Mouse (Mus musculus) liver, embryonic 15.5 days (tissue): Measurements from ENCODE around the gene Aass. TPM values are rescaled to one million over a fixed set of nuclear protein-coding genes. Genes with fewer than 3 reads are reported as not detected.
"Not testable (repeated sequence)": the region's sequence is repeated elsewhere in the genome, so short reads cannot be mapped to it uniquely, and the experiment has no call there.

Experiments used
- ATAC-seq: fragments of 200-750 bp; cut with Nextera tagmentation; 2 replicates; pipeline ENCODE4 v1.8.0; 2017; ENCODE audit warnings: moderate number of reproducible peaks, mild to moderate bottlenecking, moderate library complexity; ENCODE audit not compliant: insufficient read depth
- H3K27ac ChIP-seq: fragments of 300-500 bp; sonication (generic); replicated peaks from 2 replicates; pipeline ENCODE4 v1.5.1; 2015; ENCODE audit warnings: mild to moderate bottlenecking, inconsistent platforms
- H3K27me3 ChIP-seq: fragments of 300-500 bp; sonication (generic); 2 replicates; pipeline ENCODE4 v1.6.1; 2015; ENCODE audit warnings: mild to moderate bottlenecking, inconsistent platforms
- H3K36me3 ChIP-seq: fragments of 300-500 bp; sonication (generic); replicated peaks from 2 replicates; pipeline ENCODE4 v1.6.1; 2015; ENCODE audit warnings: moderate library complexity, mild to moderate bottlenecking, inconsistent platforms
- H3K4me1 ChIP-seq: fragments of 300-500 bp; sonication (generic); replicated peaks from 2 replicates; pipeline ENCODE4 v1.6.1; 2015; ENCODE audit warnings: inconsistent platforms
- H3K4me2 ChIP-seq: fragments of 300-500 bp; sonication (generic); 2 replicates; pipeline ENCODE4 v1.6.1; 2015; ENCODE audit warnings: moderate library complexity, mild to moderate bottlenecking, inconsistent platforms
- H3K4me3 ChIP-seq: fragments of 300-500 bp; sonication (generic); replicated peaks from 2 replicates; pipeline ENCODE4 v1.5.1; 2015; ENCODE audit warnings: mild to moderate bottlenecking, inconsistent platforms
- H3K9ac ChIP-seq: fragments of 300-500 bp; sonication (generic); 2 replicates; pipeline ENCODE4 v1.6.1; 2015; ENCODE audit warnings: moderate library complexity, mild to moderate bottlenecking, inconsistent platforms
- H3K9me3 ChIP-seq: fragments of 300-500 bp; sonication (generic); replicated peaks from 2 replicates; pipeline ENCODE4 v1.6.1; 2016; ENCODE audit warnings: inconsistent platforms
- WGBS: fragments of 180-500 bp; shearing (Covaris S2); methylation state at CpG from one replicate; pipeline ENCODE4 v1.1.7; 2015; ENCODE audit warnings: mixed read lengths; ENCODE audit not compliant: insufficient replicate concordance; 5-methylcytosine and 5-hydroxymethylcytosine counted together
- polyA plus RNA-seq: library from polyadenylated mRNA; unstranded; fragments of >200 nt; fragmentation: Nextera tagmentation; extraction: Ambion mirVana; gene quantifications from 2 replicates; pipeline ENCODE4 v1.2.1, GENCODE M21; 2015

Aass gene
- polyA plus RNA-seq, 1 experiment from 2014 or later: 26.6 TPM

DNA sequence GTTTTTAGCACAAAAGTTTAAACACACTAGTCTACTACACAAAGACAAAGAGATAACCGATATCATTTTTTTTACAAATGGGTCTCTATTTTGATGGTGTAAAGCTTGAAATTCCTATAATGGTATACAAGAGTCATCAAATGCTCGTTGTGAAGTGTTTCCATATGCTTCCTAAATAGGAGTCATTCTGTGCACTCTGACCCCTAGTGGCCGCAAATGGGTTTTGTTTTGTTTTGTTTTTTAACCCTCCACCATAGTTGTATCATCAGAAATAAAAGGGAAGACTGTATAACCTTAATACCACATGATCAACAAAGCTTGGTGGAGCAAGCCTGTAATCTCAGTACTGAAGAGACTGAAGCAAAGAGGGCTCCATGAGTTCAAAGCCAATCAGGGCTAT lies 9.9 kb downstream of the Aass start:
- H3K27ac ChIP-seq: no peak overlapping the region
- no peaks in the 10 kb centered on the region for H3K36me3 ChIP-seq
- no peaks in the 10 kb centered on the region for H3K4me1 ChIP-seq
- WGBS: 36% methylated on average over 3 of the region's 3 CpGs
- H3K4me3 ChIP-seq: no peak overlapping the region
- no peaks in the 10 kb centered on the region for H3K9me3 ChIP-seq
- H3K4me2 ChIP-seq: no peak overlapping the region
- no peak overlapping the region for H3K9ac ChIP-seq
- no peaks in the 10 kb centered on the region for H3K27me3 ChIP-seq
- no peak for ATAC-seq

DNA sequence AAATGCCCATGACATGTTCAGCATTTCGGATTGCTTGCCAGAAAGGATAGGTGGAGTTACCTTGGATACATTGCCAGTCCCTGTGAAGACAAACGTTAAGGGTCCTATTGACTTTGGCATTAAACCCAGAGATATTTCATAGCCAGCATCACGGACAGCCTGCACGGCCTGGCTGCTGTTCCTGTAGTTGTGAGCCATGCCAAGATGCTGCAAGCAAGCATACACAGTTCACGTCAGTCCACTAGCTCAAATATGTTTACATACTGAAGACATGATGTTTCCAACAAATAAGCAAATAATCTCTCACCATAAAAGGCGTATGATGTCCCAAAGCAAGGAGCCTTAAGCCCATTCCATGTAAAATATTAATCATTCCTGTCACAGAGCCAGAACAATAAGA lies 18.0 kb downstream of the Aass start:
- H3K9ac ChIP-seq: no peak overlapping the region
- H3K4me2 ChIP-seq: no peak overlapping the region
- no peaks in the 10 kb centered on the region for H3K27me3 ChIP-seq
- no peak overlapping the region for H3K4me3 ChIP-seq
- no peaks in the 10 kb centered on the region for H3K9me3 ChIP-seq
- H3K4me1 ChIP-seq: no peaks in the 10 kb centered on the region
- no peaks in the 10 kb centered on the region; the same call in 1 of the 2 replicates for H3K36me3 ChIP-seq
- 60% methylated on average over 6 of the region's 6 CpGs for WGBS
- no peak for ATAC-seq
- no peak overlapping the region for H3K27ac ChIP-seq

DNA sequence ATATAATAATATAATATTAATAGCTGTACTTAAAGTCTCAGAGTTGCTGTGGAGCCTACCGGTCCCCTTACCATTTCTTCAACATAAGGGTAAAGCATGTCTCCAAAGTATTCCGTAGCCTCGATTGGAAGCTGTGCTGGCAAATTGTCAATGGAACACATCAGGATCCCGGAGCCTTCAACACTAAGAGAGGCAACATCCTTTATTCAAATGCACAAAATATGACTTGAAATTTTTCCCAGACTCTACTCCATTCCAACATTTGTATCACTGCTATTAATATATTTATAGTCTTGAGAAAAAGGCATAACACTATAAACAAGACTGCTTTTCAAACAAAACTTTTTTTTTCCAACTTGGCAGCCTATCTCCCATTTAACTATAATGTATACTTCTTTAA lies 25.7 kb downstream of the Aass start:
- WGBS: 77% methylated on average over 4 of the region's 4 CpGs
- no peak for ATAC-seq
- Histone ChIP-seq H3K4me3 (no peak overlapping the region), H3K9me3 (no peaks in the 10 kb centered on the region), H3K9ac (no peak overlapping the region), H3K4me1 (no peaks in the 10 kb centered on the region), H3K4me2 (no peak overlapping the region), H3K27ac (no peak overlapping the region), H3K27me3 (no peaks in the 10 kb centered on the region), H3K36me3 (peaks cover 2% of the 10 kb centered on the region; the same call in 1 of the 2 replicates)

DNA sequence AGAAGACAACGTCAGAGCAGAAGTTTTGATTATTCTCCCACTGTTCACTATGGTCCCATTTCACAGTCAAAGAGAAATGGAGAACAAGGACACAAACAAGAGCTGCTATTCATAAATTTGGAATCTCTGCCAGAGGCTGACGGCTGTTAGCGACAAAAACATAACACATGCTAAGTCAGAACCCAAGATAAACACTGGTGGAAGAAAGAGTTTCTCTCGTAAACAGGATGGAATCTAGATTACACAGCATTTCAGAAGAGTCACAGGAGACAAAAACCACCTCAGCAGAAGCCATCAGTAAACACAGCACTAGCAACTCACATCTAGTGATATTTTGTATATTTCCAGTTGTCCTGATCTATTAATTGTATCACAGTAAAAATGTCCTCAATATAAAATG lies 26.4 kb downstream of the Aass start:
- Histone ChIP-seq H3K9me3 (no peaks in the 10 kb centered on the region), H3K4me2 (no peak overlapping the region), H3K27ac (no peak overlapping the region), H3K4me1 (no peaks in the 10 kb centered on the region), H3K36me3 (peaks cover 2% of the 10 kb centered on the region; the same call in 1 of the 2 replicates), H3K9ac (no peak overlapping the region), H3K27me3 (no peaks in the 10 kb centered on the region), H3K4me3 (no peak overlapping the region)
- no peak for ATAC-seq
- 48% methylated on average over 4 of the region's 4 CpGs for WGBS

DNA sequence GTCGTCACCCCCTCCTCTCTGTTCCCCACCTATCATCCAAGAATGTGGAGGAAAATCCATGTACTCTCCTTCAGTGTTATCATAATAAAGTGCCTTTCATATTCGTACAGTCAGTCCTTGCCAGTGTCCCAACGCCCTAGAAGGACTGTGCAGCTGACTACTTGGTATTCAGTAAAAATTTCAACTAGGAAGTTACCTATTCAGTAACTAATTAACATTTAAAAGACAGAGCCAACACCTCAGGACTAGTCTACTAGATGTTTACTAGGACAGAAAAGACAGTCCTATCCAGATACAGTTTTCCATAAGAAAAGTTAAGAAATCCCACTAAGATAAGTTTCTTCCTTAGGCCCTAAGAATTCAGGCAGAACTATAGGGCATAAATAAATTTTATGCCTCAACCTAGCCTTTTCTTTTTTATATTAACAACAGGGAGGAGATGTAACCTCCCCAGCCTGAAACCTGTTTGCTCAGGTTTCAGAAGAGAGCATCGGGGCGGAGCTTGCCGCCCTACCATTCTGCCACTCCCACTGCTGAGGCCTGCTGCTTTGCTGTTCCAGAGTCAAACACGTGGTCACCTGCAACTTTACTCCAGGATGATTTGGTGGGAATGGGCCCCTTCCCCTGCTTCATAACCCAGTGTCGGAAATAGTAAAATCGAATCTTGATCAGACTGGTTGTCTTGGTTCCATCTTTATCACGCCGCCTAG lies 42.3 kb downstream of the Aass start:
- not testable (repeated sequence) for H3K36me3 ChIP-seq, H3K9ac ChIP-seq, H3K4me1 ChIP-seq, H3K4me2 ChIP-seq, H3K9me3 ChIP-seq, H3K27ac ChIP-seq, H3K27me3 ChIP-seq, H3K4me3 ChIP-seq, ATAC-seq
- WGBS: 66% methylated on average over 11 of the region's 11 CpGs

DNA sequence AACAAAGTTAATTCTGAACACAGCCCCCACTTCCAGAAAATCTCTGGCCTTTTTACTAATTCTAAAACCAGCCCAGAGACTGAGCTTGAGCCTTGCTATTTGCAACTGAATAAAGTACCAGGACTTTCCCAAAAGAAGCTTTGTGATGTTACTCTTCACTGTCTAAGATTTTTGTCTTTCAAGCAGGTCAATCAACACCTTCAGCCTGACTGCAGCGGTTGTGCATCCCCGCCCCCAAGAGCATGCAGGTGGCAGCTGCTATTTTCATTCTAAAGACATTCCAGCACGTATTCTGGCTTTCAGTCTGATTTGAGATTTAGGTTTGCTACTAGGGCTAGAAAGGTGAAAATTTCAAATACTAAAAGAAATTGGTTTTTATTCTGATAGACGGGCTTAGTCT lies 43.5 kb downstream of the Aass start:
- H3K9me3 ChIP-seq, H3K27ac ChIP-seq, H3K4me3 ChIP-seq, H3K36me3 ChIP-seq, ATAC-seq, H3K9ac ChIP-seq, H3K4me2 ChIP-seq, H3K4me1 ChIP-seq, H3K27me3 ChIP-seq: not testable (repeated sequence)
- 60% methylated on average over 4 of the region's 4 CpGs for WGBS

DNA sequence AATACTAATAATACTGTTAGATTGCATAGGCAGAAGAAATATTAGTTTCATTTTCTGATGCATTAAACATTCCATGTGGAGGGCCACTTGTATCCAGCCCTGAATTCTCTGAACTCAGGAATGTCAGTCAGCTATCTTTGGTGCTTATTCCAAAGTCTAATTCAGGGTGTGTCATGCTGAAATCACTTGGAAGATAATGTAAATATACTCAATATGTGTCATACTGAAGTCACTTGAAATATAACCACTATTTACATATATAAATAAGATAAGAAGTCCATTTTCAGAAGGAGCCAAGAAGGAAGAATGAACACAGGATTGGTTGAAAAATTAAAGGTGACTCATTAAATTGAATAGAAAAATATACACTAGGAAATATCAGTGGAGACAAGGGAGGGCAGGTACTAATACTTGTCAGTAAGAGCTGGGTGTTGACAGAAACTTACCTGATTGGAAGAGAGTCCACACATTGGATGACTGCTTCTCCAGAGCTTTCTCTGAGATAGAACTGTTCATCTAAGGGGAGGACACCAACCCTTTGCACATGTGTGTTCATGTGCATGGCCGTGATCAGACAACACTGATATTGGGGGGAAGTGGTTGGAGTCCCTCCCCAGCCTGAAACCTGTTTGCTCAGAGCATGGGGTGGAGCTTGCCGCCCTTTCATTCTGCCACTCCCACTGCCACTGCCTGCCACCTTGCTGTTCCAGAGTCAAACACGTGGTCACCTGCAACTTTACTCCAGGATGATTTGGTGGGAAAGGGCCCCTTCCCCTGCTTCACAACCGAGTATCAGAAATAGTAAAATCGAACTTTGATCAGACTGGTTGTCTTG lies 48.0 kb downstream of the Aass start:
- no peaks in the 10 kb centered on the region for H3K4me1 ChIP-seq
- no peak overlapping the region for H3K4me2 ChIP-seq
- H3K9ac ChIP-seq: no peak overlapping the region
- H3K27ac ChIP-seq: no peak overlapping the region
- no peaks in the 10 kb centered on the region for H3K9me3 ChIP-seq
- no peaks in the 10 kb centered on the region for H3K27me3 ChIP-seq
- H3K36me3 ChIP-seq: no peaks in the 10 kb centered on the region
- 60% methylated on average over 5 of the region's 5 CpGs for WGBS
- H3K4me3 ChIP-seq: no peak overlapping the region
- ATAC-seq: no peak

DNA sequence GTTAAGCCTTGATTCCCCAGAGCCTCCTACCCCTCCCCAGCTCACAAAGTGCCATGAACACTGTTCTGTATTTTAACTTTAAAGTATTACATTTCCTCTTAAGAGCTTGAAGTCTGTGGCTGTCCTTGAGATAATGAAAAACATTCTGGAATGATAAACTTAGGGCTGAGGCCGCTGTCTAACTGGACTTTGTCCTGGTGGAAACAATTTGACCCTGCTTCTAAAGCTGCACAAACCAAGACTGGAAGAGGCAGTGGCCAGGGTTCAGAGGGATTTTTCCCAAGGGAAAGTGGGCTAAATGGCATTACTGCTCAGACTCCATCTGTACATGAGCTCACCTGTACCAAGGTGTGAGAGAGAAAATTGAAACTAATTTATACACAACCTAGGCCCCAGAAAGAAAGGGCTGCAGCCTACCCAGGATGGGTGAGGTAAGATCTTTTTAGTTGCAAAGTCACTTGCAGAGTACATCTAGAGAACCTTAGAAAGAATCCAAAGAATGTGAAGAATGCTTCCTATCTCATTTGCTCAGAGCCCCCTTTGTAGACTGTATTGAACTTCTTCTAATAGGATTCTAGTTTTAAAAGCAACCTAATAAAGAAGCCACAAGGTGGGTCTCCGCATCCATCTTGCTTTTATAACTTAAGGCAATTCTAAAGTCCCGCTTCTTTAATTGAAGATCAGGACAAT lies 52.6 kb downstream of the Aass start:
- Histone ChIP-seq H3K36me3 (no peaks in the 10 kb centered on the region), H3K4me1 (no peaks in the 10 kb centered on the region), H3K27ac (no peak overlapping the region), H3K9ac (no peak overlapping the region), H3K4me2 (no peak overlapping the region), H3K9me3 (no peaks in the 10 kb centered on the region), H3K4me3 (no peak overlapping the region), H3K27me3 (no peaks in the 10 kb centered on the region)
- 52% methylated on average over 3 of the region's 3 CpGs for WGBS
- ATAC-seq: no peak

DNA sequence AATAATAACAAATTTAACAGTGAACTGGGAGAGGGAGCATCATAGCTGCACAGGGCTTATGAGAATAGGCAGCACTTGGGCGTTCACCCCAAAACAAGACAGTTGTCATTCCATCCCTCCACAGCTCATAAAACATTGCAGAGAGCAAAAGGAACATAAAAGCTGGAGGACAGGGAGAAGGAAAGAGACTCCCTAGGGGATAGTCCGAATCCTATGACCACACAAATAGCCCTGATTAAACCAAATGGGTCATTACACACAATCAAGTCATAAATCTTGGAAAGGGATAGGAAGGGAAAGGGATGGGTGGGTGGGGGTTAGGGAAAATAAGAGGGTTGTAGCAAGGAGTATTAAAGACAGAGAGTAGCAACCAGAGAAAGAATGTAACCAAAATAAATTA lies 54.5 kb downstream of the Aass start:
- ATAC-seq: no peak
- Histone ChIP-seq H3K4me2 (no peak overlapping the region), H3K9me3 (no peaks in the 10 kb centered on the region), H3K27ac (no peak overlapping the region), H3K4me1 (no peaks in the 10 kb centered on the region), H3K9ac (no peak overlapping the region), H3K36me3 (no peaks in the 10 kb centered on the region), H3K4me3 (no peak overlapping the region), H3K27me3 (no peaks in the 10 kb centered on the region)
- WGBS: 59% methylated on average over 2 of the region's 2 CpGs

DNA sequence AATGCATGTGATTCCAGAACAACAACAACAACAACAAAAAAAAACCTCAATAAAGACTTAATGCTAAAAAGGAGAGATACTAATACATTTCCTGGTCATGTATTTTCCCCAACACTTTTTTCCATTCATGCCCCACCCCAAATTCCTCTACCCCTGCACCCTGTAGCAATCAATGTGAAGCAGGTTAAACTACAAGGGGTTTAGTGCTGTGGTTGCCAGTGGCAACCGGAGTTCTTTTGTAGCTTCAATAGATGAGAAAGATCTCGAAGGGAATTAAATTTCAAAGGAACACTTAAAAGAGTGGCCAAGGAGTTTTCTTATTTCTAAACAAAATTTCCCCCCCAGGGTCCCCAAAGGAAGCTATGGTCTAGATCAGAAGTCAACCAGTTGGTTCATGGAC lies 56.7 kb downstream of the Aass start:
- no peak overlapping the region for H3K27ac ChIP-seq
- H3K27me3 ChIP-seq: no peaks in the 10 kb centered on the region
- no peaks in the 10 kb centered on the region for H3K9me3 ChIP-seq
- H3K4me2 ChIP-seq: no peak overlapping the region
- H3K9ac ChIP-seq: no peak overlapping the region
- WGBS: 67% methylated on average over 2 of the region's 2 CpGs
- H3K4me3 ChIP-seq: no peak overlapping the region
- no peaks in the 10 kb centered on the region for H3K4me1 ChIP-seq
- H3K36me3 ChIP-seq: no peaks in the 10 kb centered on the region
- ATAC-seq: no peak

DNA sequence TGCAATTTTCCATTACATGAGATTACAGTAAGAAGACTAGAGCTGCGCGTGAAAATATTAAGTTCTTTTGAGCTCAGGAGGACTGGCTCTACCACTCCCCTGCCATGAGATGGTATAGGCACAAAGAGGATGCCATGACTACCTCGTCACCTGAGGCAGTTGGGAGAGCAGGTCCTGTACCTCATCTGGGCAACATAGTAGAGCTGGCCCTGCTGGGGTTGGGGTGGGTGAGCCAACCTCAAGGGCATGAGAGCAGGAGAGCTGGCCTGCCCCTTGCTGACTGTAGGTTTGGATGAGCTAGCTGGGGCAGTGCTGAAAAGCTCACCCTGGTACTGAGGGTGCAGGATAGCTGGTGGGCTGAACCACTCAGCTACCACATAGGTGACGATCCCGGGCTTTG lies 77.1 kb downstream of the Aass start:
- H3K27ac ChIP-seq: no peak overlapping the region
- H3K4me1 ChIP-seq: no peaks in the 10 kb centered on the region
- WGBS: 70% methylated on average over 5 of the region's 5 CpGs
- no peaks in the 10 kb centered on the region for H3K9me3 ChIP-seq
- no peak overlapping the region for H3K4me2 ChIP-seq
- no peak overlapping the region for H3K4me3 ChIP-seq
- ATAC-seq: no peak
- no peaks in the 10 kb centered on the region for H3K27me3 ChIP-seq
- no peak overlapping the region for H3K9ac ChIP-seq
- no peaks in the 10 kb centered on the region for H3K36me3 ChIP-seq
